Mouse (Mus musculus) embryonic stem cell, embryonic (primary cell): ENCODE measurements around the gene Hsd11b2.

Source experiments
- CTCF ChIA-PET, 4 experiments: fragments of 300-600 bp in 2 of 4; fragments of 350-600 bp in 2 of 4; sonication (Branson Sonifier 250); formaldehyde crosslinking; loops; one replicate each; lab custom pipeline; 2022; ENCODE audit warnings: inconsistent platforms in 2 of 4; lab: Charles Lee
- POLR2A ChIA-PET, 4 experiments: fragments of 300-600 bp in 2 of 4; fragments of 350-600 bp in 2 of 4; sonication (Branson Sonifier 250); formaldehyde crosslinking; loops; one replicate each; lab custom pipeline; 2022; ENCODE audit warnings: antibody characterized with exemption in 4 of 4, inconsistent platforms in 1 of 4; lab: Charles Lee

The Hsd11b2 gene

GRCm38 (mm10) chr8:105550083-105550482 lies 31.5 kb downstream of the Hsd11b2 start:
- ChIA-PET POLR2A (interaction anchor here (0.6 to 2.2 kb wide), 11 partner anchors 9 to 1205 kb away, joined by 3 to 10 read pairs (median 4); partner anchors contain the start of genes Hsd11b2 (in 1 of the 4) and Tppp3 (in 1 of the 4)), CTCF (interaction anchor here in 3 of 4 experiments (0.6 to 2.2 kb wide), 8 partner anchors 14 to 291 kb away, joined by 3 to 9 read pairs (median 4); no protein-coding TSS in a partner anchor)

- ChIA-PET CTCF (interaction anchor here in 2 of 4 experiments (1.0 to 2.6 kb wide), 3 partner anchors 36 to 81 kb away, joined by 3 to 9 read pairs (median 3); partner anchors contain the start of gene Tppp3 (in 1 of the 2)), POLR2A (no interaction called here)
Observed at GRCm38 (mm10) chr8:105552032-105552431, 33.5 kb downstream of the Hsd11b2 start.

DNA sequence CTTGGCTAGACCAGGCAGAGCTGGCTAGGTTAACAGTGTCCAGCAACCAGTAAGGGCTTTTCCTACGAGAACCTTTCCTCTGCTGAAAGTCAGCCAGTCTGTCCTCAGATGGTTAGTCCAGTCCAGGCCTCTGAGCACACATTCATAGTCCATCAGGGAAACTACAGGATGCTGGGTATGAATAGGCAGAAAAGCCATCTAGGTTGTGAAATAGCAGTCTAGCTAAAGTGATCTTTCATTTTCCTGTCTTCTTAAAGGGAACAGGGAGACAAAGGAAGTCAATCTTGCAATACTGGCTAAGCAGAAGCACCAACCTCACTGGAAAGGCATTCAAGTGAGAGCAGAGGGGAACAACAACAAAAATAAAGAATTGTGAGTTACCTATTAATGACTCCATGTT lies 34.3 kb downstream of the Hsd11b2 start:
- ChIA-PET POLR2A (no interaction called here), CTCF (interaction anchor here in 2 of 4 experiments (0.8 to 2.6 kb wide), 3 partner anchors 37 to 82 kb away, joined by 3 to 9 read pairs (median 3); partner anchors contain the start of gene Tppp3 (in 1 of the 2))

GRCm38 (mm10) chr8:105554087-105554486 lies 35.5 kb downstream of the Hsd11b2 start:
- CTCF ChIA-PET: interaction anchor here in 3 of 4 experiments (0.6 to 2.6 kb wide), 6 partner anchors 9 to 113 kb away, joined by 3 to 9 read pairs (median 4); no protein-coding TSS in a partner anchor

DNA sequence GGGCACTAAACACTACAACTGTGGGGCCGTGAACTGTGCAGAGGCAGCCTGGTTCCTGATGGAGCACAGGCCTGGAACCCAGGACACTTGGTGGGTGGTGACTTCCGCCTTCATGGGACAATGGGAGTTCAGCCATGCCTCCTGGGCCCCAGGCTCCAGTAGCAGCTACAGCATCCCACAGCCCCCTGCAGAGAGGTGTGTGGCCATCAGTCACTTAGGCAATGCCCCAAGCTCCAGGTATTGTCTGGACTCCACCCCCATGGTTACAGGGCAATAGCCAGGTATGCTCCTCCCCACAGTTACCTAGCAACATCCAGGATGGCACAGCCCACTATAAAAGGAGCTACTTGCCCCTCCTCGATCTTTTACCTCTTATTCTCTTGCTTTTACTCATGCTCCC lies 36.7 kb downstream of the Hsd11b2 start:
- ChIA-PET CTCF (interaction anchor here in 2 of 4 experiments (0.6 to 1.2 kb wide), 6 partner anchors 71 to 300 kb away, joined by 3 to 6 read pairs (median 4); partner anchors contain the start of gene Thap11 (in 1 of the 2)), POLR2A (interaction anchor here in 3 of 4 experiments (0.6 to 1.9 kb wide), 9 partner anchors 9 to 218 kb away, joined by 3 to 8 read pairs (median 4); partner anchors contain the start of gene Atp6v0d1 (in 2 of the 3))

More at GRCm38 (mm10) chr8:105554087-105554486, 35.5 kb downstream of the Hsd11b2 start:
- POLR2A ChIA-PET: interaction anchor here in 1 of 4 experiments (0.6 to 0.8 kb wide), 2 partner anchors 90 to 370 kb away, joined by 3 read pairs; no protein-coding TSS in a partner anchor

- ChIA-PET CTCF (interaction anchor here in 1 of 4 experiments (1.1 kb wide), 1 partner anchor 31 kb away, joined by 4 read pairs; no protein-coding TSS in a partner anchor), POLR2A (no interaction called here)
Observed at GRCm38 (mm10) chr8:105562863-105563262, 44.3 kb downstream of the Hsd11b2 start.

- ChIA-PET POLR2A (interaction anchor here in 1 of 4 experiments (0.6 to 2.6 kb wide), 4 partner anchors 45 to 93 kb away, joined by 3 to 7 read pairs (median 4); partner anchors contain the start of genes Hsd11b2 and Tppp3), CTCF (interaction anchor here in 3 of 4 experiments (1.1 to 1.2 kb wide), 3 partner anchors 12 to 33 kb away, joined by 3 read pairs; no protein-coding TSS in a partner anchor)
Observed at GRCm38 (mm10) chr8:105563871-105564270, 45.3 kb downstream of the Hsd11b2 start.

DNA sequence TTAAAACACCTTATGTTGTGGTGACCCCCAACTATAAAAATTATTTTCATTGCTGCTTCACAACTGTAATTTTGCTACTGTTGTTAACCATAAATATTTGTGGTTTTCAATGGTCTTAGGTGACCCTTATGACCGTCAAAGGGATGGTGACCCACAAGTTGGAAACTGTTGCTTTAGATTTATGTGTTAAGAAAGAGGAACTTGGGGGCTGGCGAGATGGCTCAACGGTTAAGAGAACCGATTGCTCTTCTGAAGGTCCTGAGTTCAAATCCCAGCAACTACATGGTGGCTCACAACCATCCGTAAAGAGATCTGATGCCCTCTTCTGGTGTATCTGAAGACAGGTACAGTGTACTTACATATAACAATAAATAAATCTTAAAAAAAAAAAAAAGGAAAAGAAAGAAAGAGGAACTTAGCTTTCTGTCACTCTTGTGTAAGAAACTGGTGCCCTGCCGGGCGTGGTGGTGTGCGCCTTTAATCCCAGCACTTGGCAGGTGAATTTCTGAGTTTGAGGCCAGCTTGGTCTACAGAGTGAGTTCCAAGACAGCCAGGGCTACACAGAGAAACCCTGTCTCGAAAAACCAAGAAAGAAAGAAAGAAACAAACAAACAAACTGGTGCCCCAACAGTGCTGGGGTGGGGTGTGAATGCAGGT lies 46.1 kb downstream of the Hsd11b2 start:
- ChIA-PET POLR2A (interaction anchor here (0.5 to 3.3 kb wide), 31 partner anchors 9 to 1087 kb away, joined by 3 to 24 read pairs (median 4); partner anchors contain the start of genes Hsd11b2 (in 2 of the 4), Tppp3 (in 2 of the 4), 4931428F04Rik (in 1 of the 4) and Ctcf (in 1 of the 4)), CTCF (interaction anchor here in 3 of 4 experiments (0.6 to 2.8 kb wide), 7 partner anchors 11 to 82 kb away, joined by 3 to 14 read pairs (median 4); partner anchors contain the start of gene Ripor1 (in 1 of the 3))

GRCm38 (mm10) chr8:105565401-105565881 lies 46.9 kb downstream of the Hsd11b2 start:
- ChIA-PET POLR2A (interaction anchor here (0.5 to 3.3 kb wide), 41 partner anchors 10 to 1368 kb away, joined by 3 to 24 read pairs (median 3); partner anchors contain the start of genes Ctcf (in 2 of the 4), Hsd11b2 (in 2 of the 4), Ripor1 (in 2 of the 4) and Tppp3 (in 2 of the 4)), CTCF (interaction anchor here (0.6 to 2.8 kb wide), 14 partner anchors 11 to 724 kb away, joined by 3 to 14 read pairs (median 4); partner anchors contain the start of genes Ripor1 (in 3 of the 4) and Tppp3 (in 1 of the 4))

GRCm38 (mm10) chr8:105565952-105566702 lies 47.6 kb downstream of the Hsd11b2 start, which contains the start of gene Atp6v0d1:
Gene Atp6v0d1 (minus strand): TSS chr8:105566047.
- CTCF ChIA-PET: interaction anchor here (0.6 to 2.8 kb wide), 17 partner anchors 10 to 758 kb away, joined by 3 to 14 read pairs (median 4); partner anchors contain the start of genes Ripor1 (in 3 of the 4) and Tppp3 (in 1 of the 4)
- POLR2A ChIA-PET: interaction anchor here in 3 of 4 experiments (0.6 to 3.3 kb wide), 40 partner anchors 10 to 1367 kb away, joined by 3 to 24 read pairs (median 4); partner anchors contain the start of genes Ctcf (in 2 of the 3), Hsd11b2 (in 2 of the 3), Ripor1 (in 2 of the 3) and Tppp3 (in 2 of the 3)

DNA sequence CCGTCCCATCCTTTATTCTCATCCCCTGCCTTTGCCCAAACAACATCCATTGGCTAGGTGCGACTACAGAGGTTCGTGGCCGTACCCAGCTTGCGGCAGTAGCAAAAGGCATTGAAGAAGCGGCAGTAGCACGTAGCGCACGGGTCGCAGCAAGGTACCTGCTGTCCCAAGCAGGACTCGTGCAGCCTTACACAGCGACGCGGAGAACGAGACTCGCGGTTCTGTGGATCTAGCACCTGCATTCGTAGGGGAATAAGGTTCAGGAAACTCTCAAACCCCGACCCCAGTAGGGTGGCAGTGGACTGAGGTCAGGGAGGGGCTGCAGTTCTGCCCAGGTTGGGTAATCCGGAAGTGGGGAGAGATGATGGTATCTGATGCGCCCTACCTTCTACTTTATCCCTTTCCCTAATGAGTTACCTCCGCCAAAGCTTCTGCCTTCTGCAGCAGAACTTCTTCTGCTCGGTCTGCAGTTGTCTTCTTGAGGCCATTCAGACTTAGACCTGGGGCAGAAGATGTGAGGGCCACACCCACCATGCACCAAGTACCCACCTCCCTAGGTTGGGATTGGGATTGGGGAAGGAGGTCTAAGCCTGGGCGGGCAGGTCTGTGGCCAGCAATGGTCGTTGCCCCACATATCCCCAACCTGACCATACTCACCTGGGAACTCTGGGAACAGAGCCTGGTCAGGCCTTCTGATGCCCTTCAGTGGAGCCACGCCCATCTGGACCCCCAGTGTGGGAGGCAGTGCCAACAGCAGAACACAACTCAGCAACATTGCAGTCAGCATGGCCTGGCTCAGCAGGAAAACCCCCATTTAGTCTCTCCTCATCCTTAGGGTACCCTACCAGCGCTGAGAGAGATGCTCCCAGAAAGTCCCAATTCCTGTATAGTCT lies 48.4 kb downstream of the Hsd11b2 start:
- ChIA-PET CTCF (interaction anchor here (0.6 to 2.8 kb wide), 14 partner anchors 9 to 758 kb away, joined by 3 to 14 read pairs (median 5); partner anchors contain the start of genes Ripor1 (in 3 of the 4) and Fhod1 (in 1 of the 4)), POLR2A (interaction anchor here in 3 of 4 experiments (0.6 to 3.3 kb wide), 25 partner anchors 9 to 260 kb away, joined by 3 to 24 read pairs (median 5); partner anchors contain the start of genes Ctcf (in 2 of the 3), Hsd11b2 (in 2 of the 3), Ripor1 (in 2 of the 3) and Acd (in 1 of the 3))

GRCm38 (mm10) chr8:105571810-105572209 lies 53.3 kb downstream of the Hsd11b2 start:
- CTCF ChIA-PET: interaction anchor here in 1 of 4 experiments (0.6 kb wide), 1 partner anchor 94 kb away, joined by 3 read pairs; no protein-coding TSS in a partner anchor
- POLR2A ChIA-PET: interaction anchor here in 1 of 4 experiments (0.7 kb wide), 1 partner anchor 7 kb away, joined by 3 read pairs; no protein-coding TSS in a partner anchor

GRCm38 (mm10) chr8:105573427-105573826 lies 54.9 kb downstream of the Hsd11b2 start:
- CTCF ChIA-PET: no interaction called here
- POLR2A ChIA-PET: interaction anchor here in 2 of 4 experiments (0.6 to 1.0 kb wide), 3 partner anchors 23 to 1130 kb away, joined by 3 to 7 read pairs (median 5); no protein-coding TSS in a partner anchor
